Mouse (Mus musculus) heart, postnatal 10 days (tissue): ENCODE results near the gene Wars. TPM values are rescaled to one million over a fixed set of nuclear protein-coding genes. Genes with fewer than 3 reads are reported as not detected.

Source experiments
- DNase-seq, 2 experiments: peaks; one replicate each; pipeline ENCODE4 v3.0.0; 2021
- intact Hi-C: fragments of 180-260 bp; cut with DNase I; formaldehyde crosslinking; loops from one replicate; pipeline ENCODE4 v1.15.1; 2025
- total RNA-seq, 2 experiments: library from RNA; stranded (reverse); gene quantifications; 2 replicates each; pipeline ENCODE4 v1.2.3; 2021

Gene Wars
- 10 to 100 TPM; 44.2 to 45.3 TPM for total RNA-seq

DNA sequence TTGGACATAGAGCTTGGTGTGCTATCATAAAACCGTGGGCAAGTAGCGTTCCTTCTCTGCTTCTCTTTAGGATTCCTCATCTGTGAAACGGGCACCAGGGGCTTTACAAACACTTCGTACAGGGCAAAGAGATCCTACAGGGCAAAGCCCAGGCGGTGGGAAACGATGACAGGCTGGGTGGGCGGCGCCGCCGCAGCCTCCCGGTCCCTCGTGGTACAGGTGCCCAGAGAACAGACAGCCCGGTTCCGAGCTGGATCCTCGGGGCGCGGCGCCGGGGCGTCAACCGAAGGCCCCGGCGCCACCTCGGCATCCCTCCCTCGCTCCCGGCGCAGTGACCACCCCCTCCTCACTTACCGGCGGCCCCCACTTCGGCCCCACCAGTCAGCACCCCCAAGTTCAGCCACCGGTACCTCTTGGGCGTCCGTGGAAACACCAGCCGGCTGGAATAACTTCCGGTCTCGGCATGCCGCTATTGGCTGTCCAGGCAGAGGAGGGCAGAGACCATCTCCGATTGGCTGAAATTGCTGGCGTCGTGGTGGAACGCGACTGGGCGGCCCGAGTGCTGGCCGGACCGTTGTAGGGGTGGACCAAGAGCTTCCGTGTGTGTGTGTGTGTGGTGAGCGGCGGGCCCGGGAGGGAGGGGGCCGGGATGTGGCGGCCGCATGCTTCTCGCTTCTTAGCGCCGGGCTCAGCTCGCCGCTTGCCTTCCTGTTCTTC lies at the start of gene Wars:
Wars (minus strand) TSS at position 460 of the 717 bp plus-strand sequence.
- DNase-seq, result peak; percentile 97 to 98
- intact Hi-C loops, result loop anchor here (2.0 kb wide), 3 partner anchors 57 to 129 kb away; partner anchors contain the start of gene Slc25a47

DNA sequence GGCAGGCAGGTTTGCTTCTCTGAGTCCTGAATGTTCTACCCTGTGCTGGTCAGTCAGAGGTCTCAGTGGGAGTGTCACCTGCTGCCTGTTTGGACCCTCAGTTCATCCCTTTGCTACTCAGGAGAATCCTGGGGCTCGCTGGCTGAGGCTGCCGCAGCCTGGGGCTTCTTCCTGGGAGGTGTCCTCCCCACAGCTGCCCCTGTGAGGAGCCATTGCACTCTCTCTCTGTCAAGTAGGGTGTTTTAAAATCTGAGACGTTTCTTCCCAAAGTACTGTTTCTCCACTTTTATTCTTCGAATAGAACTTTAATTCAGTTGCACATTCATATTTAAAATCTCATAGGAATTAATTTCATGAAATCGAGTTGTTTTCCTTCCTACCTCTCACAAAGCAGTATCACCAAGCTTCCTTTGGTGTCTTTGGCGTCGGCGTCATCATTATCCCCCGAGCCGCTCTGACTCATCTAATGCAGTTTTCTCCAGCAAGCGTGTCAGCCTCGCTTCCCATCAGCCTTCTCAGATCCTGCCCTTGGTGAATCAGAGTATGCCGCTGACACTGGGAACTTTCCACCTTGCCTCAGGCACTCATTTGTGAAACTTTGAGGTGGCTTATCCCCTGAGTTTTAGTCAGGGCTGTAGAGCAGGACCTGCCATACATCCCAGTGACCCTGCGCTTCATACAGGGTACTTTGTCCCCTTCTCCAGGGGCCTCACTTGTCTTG lies 48.4 kb upstream of the Wars start:
- intact Hi-C loops, result no loop called here
- DNase-seq, result no peak

DNA sequence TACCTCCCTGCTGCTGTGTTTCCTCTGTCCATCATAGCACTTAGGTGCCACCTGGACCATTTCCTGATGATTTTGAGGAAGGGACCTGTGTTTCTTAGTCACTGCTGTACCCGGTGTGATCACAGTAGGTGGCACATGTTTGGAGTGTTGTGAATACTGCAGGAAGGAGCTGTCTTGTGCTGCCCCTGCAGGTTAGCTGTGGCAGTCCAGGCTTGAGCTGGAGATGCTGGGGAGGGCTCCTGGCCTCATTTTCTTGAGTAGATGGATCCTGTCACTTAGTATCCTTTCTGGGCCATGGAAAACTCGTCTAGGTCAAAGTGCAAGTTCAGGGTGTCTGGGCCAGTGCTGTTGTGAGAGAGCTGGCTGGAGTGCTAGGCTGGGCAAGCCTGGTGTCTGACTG lies 47.3 kb upstream of the Wars start:
- intact Hi-C loops, result no loop called here
- DNase-seq, result no peak

DNA sequence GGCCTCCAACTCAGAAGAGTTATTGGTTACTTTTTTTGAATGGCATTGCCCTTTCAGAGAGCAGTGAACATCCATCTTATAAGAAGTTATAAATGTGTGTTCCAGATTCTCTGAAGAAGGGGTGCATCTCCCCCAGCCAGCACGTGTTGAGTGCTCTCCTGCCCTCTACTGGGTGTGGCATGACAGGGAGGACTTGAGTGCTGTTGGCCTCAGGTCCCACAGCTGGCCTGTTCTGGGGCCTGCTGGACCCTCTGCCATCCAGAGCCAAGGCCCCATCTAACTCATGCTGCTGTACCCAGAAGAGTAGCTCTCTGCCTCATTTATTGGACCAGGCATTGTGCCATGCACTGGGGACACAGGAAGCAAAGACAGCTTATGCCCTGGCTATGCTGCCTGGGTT lies 46.3 kb upstream of the Wars start:
- intact Hi-C loops, result no loop called here

DNA sequence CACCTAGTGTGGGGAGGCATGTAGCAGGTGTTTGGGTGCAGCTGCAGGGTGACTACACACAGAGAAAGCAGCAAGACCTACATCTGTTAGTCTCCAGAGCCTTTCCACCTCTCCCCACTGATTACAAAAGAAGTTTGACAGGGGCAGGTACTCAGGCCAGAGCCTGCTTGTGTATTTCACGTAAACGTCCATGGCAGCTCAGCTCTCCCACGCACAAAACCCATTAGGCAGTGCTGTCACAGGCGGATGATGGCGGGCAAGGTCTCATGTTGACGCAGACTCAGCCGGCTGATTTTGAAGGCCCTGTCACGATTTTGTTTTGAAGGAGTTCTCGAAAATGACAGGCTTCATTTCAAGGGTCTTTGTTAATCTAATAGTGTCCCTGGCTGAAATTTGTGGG lies 45.3 kb upstream of the Wars start:
- intact Hi-C loops, result no loop called here
- no peak for DNase-seq

More for the DNA sequence above, 46.3 kb upstream of the Wars start:
- no peak for DNase-seq

DNA sequence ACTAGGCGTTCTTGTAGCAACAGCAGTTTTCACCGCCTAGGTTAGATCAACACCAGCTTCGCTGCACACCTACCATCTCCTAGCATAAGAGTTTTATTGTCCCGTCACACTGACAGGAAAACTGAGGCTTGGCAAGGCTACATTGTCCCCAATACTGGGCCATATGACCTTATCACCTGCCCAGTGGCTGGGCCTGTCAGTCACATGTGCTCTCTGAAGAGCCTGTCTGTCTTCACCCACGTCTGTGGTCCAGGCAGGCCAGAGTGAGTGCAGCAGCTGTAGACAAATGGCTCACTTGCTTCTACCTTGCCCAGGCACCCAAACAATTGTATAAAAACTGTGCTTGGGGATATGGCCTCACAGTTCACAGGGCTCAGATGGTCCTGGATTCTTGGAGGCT lies 44.9 kb upstream of the Wars start:
- DNase-seq, result no peak
- intact Hi-C loops, result no loop called here

DNA sequence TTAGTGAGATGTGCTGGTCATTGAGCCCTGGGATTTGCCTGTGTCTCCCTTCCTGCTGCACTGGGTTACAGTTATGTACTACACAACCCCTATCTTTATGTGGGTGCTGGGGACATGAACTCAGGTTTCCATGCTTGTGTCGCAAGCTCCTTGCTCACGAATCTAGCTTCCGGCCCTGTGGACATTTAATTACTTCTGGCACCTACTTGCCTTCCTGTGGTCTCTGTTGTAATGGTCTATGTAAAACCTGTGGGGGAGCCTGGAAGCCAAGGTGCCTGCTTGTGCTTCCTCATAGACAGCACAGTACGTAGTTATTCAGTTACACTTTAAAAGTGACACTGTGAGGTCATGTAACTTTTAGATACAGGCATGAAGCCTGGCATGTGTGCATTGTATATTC lies 43.5 kb upstream of the Wars start:
- no peak for DNase-seq
- intact Hi-C loops, result no loop called here

DNA sequence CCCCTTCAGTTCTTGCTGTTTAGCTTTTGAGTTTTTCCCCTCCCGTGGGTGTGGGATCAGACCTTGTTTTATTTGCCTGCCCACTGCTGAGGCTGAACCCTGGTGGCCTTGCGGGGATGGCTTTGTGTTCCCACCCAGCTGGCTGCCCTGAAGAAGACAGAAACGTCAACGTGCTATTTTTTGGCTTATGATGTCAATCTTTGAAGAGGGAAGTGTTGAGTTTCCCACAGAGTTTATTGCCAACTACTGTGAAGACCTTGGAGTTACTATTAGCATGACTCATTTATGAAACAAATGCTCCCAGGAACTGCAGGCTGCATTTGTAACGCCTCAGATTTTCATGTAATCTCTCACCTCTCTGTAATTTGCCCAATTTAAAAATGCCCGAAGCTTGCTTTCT lies 42.9 kb upstream of the Wars start:
- DNase-seq, result peak; percentile 39 to 40
- intact Hi-C loops, result no loop called here

DNA sequence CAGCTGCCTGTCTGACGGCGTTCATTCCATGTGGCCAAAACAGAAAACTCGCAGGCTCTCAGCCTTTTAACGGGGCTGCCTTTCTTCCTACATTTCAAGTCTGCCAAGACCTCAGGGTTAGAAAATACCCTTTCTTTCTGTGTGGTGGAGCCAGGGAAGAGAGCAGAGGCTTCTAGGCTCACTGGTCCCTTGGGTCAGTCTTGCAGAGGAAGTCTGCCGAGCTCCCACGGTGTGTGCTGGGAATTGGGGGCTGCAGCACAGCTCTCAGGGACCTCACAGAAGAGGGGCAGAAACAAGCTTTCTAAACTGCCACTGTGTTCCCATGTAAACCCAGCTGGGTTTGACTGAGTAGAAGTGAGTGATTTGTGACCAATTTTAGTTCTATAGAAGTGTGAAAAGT lies 40.3 kb upstream of the Wars start:
- peak; percentile 27 to 28 for DNase-seq
- intact Hi-C loops, result no loop called here

DNA sequence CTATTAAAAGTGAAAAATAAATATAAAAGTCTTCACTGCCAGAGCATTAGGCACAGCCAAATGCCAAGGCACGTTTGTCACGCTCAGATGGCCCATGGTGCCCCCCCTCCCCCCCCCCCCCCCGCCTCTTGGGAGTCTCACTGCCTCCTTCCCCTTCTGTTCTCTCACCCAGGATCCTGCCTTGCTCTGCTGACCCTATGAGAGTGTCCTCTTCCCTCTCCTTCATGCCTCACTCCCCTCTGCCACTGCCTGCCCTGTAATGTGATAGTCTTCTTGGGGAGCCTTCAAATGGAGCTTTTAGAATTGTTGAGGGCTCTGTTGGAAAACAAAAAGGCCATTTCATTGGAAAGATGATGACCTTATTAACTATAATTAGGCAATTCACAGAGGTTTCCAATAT lies 38.1 kb upstream of the Wars start:
- no peak for DNase-seq
- intact Hi-C loops, result no loop called here

DNA sequence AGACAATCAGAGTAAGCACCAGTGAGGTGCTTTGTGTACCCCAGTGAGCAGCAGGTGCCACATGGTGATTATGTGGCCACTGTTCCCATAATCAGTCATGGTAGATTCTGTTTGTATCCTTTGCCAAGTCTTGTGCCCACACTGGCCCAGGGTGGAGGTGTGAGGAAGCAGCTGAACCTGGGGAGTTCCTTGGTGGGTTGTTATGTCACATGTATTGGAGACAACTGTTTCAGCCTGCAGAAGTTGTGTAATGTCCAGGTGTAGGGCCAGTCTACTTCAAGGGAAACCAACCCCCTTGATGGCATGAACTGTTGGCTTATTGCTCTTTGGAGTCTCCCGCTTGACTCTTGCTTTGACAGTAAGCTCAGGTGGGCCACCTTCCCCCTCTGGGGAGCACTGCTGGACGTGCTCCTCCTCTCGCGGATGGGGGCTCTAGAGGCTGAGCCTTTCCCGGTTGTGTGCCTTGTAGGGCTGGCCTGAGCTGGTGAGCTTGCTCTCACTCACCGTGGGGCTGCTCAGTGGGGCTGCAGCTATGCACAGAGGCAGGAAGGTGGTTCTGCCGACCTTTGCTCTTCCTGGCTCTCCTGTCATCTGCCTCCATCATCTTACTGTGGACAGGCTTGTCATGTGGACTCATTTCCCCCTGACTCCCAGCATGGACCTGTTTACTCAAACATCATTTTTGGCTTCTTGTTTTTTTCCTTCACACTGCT lies 37.5 kb upstream of the Wars start:
- intact Hi-C loops, result no loop called here

DNA sequence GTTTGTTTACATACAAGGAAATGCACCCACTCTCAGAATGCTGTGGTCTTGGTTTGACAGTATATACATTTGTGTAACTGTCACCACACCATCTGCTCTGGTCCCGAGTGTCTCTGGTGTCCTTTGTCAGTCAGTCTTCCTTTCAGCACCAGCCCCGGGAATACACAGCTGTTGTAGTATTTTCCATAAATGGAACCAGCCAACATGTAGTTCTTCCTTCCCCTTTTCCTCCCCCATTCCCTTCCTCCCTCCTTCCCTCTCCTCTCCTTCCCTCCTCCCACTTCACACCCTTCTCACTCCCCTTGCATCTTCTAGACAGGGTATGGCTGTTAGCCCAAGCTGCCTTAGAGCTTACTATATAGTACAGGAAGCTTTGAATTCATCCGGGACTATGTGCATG lies 35.5 kb upstream of the Wars start:
- DNase-seq, result no peak
- intact Hi-C loops, result no loop called here

More for the DNA sequence above, 37.5 kb upstream of the Wars start:
- DNase-seq, result no peak

DNA sequence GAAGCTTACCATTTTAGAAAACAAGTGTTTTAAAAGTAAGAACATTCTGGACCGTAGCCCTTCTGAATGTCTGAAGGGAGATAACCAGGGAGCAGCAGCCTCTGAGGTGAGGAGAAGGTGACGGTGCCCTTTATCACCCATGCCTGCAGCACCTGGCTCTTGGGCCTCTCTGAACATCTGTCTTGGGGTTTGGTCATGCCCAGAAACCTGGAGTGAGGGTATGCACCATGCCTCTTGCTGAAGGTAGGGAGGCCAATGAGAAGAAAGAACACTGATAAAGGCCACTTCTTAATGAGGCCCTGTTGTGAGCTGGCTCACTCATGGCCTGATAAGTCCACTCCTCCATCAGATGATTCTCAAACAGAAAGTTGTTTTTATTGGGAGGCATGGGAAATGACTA lies 34.3 kb upstream of the Wars start:
- intact Hi-C loops, result no loop called here
- DNase-seq, result no peak

DNA sequence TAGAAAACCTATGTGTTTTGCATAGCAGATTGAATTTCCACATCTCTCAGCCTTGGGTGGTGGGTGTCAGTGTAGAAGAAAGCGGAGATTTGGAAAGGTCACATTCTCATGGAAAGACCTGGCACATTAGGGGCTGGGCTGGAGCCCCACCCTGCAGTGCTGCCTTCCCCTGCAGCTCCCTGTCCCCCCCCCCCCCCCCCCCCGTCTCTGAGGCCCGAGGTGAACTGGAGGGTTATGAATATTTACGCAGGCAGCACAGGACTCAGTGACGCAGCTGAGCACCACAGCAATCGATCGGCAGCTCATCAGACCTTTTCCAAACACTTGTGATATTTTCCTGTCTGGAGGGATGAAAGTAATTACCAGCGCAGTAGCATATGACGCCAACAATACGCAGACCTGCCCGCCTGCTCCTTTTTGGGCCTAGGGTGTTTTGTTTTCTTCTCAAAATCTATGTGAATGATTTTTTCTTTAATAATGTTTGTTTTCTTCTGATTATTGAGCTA lies 32.7 kb upstream of the Wars start:
- DNase-seq, result no peak
- intact Hi-C loops, result no loop called here

DNA sequence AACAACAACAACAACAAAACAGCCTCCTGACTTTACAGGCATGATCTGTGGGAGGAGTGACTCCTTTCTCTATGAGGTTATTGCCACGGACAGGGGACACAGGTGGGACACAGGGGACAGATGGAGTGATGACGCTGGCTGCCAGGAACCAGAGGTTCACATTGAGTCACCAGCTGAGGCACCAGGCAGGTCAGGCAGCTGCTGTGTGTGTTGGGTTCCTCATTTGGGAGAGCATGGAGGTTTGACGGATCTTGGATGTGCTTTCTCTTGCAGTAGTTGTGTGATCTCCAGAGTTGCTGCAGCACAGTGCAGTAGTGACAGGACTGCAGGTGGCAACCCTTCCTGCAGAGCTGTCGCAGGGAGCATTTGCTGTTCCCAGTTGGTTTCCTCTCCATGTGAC lies 24.8 kb upstream of the Wars start:
- intact Hi-C loops, result no loop called here

DNA sequence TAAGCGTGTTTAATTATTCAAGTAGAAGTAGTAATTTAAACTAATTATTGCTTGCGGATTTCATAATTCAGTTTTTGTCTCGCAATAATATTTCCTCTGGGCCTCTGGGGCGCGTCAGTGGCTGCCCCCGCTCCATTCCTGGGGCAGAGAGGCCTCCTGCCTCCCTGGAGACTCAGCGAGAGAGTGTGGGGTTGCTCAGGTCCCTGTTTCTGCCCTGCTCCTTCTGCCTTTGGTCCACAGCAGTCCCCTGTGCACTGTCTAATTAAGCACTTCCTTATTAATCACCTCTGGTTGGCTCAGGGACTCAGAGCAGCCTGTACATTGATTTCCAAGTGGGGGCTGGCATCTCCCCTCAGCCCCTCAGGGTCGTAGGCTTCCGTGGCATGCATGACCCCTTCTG lies 23.5 kb upstream of the Wars start:
- intact Hi-C loops, result no loop called here
- no peak for DNase-seq

More for the DNA sequence above, 24.8 kb upstream of the Wars start:
- DNase-seq, result no peak

DNA sequence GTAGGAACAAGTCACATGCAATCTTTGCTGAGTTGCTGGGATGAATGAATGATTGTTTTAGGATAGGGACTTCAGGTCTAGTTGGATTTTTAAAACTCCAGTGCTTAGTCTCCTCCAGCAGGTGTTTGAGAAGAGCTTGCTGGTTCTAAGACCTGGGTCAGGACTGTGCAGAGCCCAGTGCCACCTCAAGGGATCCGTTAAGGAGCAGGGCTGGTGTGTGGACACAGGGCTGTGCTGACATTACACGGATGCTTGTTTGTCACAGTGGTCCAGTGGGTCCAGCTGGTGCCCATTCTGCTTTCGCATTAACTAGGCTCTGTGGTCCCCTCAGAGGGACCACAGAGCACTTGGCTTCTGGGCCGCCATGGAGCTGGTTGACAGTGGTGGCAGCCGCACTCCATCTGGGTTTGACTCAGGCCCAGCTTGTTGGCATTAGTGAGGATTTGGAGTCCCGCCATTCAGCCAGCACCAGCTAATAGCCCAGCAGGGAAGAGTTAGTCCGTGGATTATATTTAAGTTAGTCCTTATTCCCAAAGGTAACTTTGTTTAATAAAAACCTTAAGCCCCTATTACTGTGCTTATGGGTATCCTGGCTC lies 22.6 kb upstream of the Wars start:
- intact Hi-C loops, result no loop called here
- no peak for DNase-seq

DNA sequence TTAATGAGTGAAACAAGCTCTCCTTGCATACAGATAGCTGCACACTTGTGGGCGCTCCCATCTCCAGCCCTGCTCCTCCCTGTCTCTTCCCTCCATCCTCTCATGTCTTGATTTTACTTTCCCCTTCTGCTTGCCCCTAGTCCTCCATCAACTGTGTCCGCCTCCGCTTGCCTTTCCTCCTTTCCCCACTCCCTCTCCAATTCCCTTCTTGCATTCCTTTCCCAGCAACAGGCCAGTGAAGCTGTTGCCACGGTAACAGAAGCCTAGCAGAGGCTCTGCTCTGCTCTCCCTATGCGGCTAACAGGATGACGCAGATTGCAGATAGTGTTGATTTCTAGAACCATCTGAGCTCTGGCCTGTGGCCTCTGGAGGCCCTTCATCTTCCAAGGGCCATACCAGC lies 21.9 kb upstream of the Wars start:
- DNase-seq, result peak in 1 of 2 experiments; percentile 31

DNA sequence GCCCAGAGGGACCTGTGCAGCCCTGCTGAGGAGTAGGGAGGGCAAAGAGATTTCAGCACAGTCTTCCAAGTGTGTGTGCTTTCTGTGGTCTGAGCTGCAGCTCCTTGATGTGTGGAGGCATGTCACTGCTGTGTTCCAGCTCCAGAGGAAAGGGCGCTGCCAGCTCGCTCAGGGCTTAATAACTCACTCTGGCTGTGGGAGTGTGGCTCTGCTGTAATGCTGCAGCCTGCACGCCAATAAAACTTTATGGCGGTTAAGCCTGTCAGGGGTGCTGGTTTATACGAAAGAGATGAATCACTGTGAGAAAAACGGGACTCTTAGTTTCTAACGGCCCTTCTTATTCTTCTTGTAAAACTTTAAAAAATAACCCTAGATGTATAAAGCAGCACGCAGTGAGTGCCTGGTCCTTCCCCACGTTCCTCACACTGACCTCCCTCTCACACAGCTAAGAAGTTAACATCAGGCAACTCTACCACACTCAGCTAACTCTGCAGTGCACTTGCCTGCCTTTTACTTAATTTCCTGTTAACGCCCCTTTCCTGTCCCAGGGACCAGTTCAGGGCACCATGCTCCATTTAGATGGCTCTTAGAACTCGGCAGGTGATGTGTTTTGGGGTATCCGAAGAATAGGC lies 20.9 kb upstream of the Wars start:
- no peak for DNase-seq
- intact Hi-C loops, result no loop called here

More for the DNA sequence above, 21.9 kb upstream of the Wars start:
- intact Hi-C loops, result no loop called here

DNA sequence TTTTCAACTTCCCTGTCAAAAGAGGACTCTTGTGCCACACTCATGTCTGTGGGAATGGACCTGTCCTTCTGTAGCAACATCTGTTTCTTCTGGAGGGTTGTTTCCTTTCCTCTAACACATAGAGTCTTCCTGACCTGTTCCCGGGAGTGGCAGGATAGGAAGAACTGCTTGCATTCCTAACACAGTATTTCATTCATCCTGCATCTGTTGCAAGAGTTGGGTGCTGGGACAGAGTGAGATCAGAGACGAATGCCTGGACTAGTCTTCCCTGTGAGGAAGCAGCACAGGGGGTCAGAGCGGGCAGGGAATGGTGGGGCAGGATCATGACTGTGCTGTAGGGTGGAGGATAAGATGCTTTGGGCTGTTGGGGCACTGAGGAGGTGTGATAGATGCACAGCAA lies 20.2 kb upstream of the Wars start:
- intact Hi-C loops, result no loop called here
- DNase-seq, result no peak

DNA sequence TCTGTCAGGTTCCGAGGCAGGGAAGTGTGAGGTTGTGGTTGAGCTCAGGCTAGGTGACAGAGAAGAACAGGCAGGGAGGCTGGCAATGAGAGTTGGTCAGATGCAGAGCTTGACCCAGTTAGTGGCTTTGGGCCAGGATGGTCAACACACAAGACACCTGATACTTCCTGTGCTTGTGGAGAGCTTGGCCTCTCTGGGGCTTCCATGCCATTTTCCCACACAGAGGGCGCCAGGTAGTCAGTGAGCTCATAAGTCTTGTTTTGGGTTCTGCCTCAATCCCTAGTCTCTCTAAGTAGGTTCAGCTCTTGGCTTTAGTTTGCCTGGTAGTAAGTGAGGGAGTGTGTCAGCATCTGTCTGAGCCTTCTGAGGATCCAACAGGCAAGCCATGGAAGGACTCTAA lies 18.5 kb upstream of the Wars start:
- intact Hi-C loops, result no loop called here
- DNase-seq, result no peak
